Mouse (Mus musculus): ENCODE measurements at regions not wholly inside any gene's neighbourhood (a gene's known extent, or its start where the extent isn't known, plus 50 kb on each side); places are given as distances from the start of the nearest gene placed in this dataset.

DNA sequence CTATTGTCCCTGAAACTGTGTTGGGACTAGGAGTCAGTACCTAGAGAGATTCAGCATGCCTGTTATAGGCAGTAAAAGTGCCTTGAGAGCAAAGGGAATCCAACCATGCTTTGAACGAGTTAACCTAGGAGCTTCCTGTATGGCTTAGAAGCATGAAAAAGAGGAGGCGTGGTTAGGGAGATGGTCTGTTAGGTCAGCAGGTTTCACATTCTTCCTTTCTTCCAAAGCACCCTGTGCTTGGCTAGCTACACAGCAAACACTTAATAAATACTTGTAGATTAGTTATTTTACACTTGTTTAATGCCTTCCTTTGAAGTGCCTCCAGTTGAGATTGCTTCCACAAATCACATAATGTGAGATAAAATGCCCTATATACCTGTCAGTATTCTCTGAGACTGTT, 284.9 kb upstream of the Adgra3 start:
- no peaks in the 10 kb centered on the region for H3K36me3 ChIP-seq (ENCODE audit: control insufficient read depth, insufficient read depth, low read length)
- H3K27me3 ChIP-seq (ENCODE audit: control insufficient read depth, insufficient read depth, low read length), result no peaks in the 10 kb centered on the region
- H3K9me3 ChIP-seq (ENCODE audit: control insufficient read depth, low read length), result no peaks in the 10 kb centered on the region
- DNase-seq (no peak), ATAC-seq (ENCODE audit: low FRiP score, low TSS enrichment) (no peak)
- no peaks in the 10 kb centered on the region for H3K4me1 ChIP-seq (ENCODE audit: control insufficient read depth, insufficient read depth, low read length)
- no peak overlapping the region for H3K4me3 ChIP-seq (replicated peaks; ENCODE audit: low read depth, low read length)
- H3K4me2 ChIP-seq (ENCODE audit: low read length), result no peak overlapping the region
- no peak overlapping the region for H3K27ac ChIP-seq (replicated peaks; ENCODE audit: low read depth, low read length)
- H3K9ac ChIP-seq (replicated peaks; ENCODE audit: low read length), result no peak overlapping the region
- WGBS, result 74% methylated on average over 2 of the region's 2 CpGs

DNA sequence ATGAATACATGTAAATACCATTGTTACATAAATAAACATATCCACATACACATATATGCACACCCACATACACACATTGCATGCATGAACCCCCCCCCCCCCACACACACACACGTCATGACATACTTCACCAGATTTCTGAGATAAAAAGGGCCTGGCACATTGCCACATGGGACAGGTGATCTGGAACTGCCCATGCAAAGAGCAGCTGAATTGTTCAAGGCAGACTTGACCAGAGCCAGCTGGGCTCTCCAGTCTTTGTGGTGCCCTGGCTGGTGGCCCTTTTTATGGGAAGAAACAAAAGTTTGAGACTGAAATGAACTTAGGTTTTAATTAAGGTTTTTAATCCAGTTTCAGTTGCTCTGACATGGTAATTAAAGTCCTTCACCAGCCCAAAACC, 250.7 kb upstream of the Adgra3 start:
- DNase-seq (peak; percentile 8), ATAC-seq (ENCODE audit: low FRiP score, low TSS enrichment) (peak; percentile 62)
- H3K4me1 ChIP-seq (ENCODE audit: control insufficient read depth, insufficient read depth, low read length), result no peaks in the 10 kb centered on the region

DNA sequence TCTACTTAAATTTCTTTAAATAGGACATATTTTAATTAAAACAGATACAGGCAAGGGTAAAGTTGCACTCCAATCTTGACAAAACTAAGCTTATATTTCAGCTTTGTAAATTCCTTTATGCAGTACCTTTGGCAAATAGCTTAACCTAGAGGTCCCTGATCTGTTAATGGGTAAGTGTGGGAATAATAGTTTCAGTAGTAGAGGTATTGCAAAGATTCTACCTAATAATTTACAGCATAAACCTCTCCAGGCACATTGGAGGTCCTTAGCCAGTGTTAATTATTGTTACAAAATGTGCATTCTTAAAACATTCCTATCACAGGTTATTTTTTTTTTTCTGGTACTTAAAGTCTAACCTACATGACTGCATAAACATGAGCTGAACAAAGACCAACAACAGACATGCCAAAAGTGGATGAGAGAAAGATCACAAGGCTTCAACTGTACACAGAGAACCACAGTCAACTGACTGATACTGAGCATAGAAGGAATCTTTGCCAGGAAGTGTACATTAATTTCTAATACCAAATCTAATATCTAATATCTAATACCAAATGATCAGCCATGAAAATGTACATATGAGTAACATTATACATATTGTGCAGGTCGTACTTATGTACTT, 245.2 kb upstream of the Adgra3 start:
- Histone ChIP-seq H3K27ac (replicated peaks; ENCODE audit: low read depth, low read length) (no peak overlapping the region), H3K9ac (replicated peaks; ENCODE audit: low read length) (no peak overlapping the region), H3K9me3 (ENCODE audit: control insufficient read depth, low read length) (no peaks in the 10 kb centered on the region), H3K36me3 (ENCODE audit: control insufficient read depth, insufficient read depth, low read length) (no peaks in the 10 kb centered on the region), H3K4me2 (ENCODE audit: low read length) (no peak overlapping the region), H3K4me3 (replicated peaks; ENCODE audit: low read depth, low read length) (no peak overlapping the region), H3K27me3 (ENCODE audit: control insufficient read depth, insufficient read depth, low read length) (no peaks in the 10 kb centered on the region), H3K4me1 (ENCODE audit: control insufficient read depth, insufficient read depth, low read length) (no peaks in the 10 kb centered on the region)
- DNase-seq (no peak), ATAC-seq (ENCODE audit: low FRiP score, low TSS enrichment) (no peak)
- 80% methylated on average over 1 of the region's 1 CpGs for WGBS

More for the DNA sequence above, 250.7 kb upstream of the Adgra3 start:
- no peaks in the 10 kb centered on the region for H3K36me3 ChIP-seq (ENCODE audit: control insufficient read depth, insufficient read depth, low read length)
- no peak overlapping the region for H3K27ac ChIP-seq (replicated peaks; ENCODE audit: low read depth, low read length)
- H3K4me2 ChIP-seq (ENCODE audit: low read length), result no peak overlapping the region
- no peak overlapping the region for H3K4me3 ChIP-seq (replicated peaks; ENCODE audit: low read depth, low read length)
- WGBS, result 41% methylated on average over 1 of the region's 1 CpGs
- no peaks in the 10 kb centered on the region for H3K9me3 ChIP-seq (ENCODE audit: control insufficient read depth, low read length)
- no peak overlapping the region for H3K9ac ChIP-seq (replicated peaks; ENCODE audit: low read length)
- H3K27me3 ChIP-seq (ENCODE audit: control insufficient read depth, insufficient read depth, low read length), result no peaks in the 10 kb centered on the region

DNA sequence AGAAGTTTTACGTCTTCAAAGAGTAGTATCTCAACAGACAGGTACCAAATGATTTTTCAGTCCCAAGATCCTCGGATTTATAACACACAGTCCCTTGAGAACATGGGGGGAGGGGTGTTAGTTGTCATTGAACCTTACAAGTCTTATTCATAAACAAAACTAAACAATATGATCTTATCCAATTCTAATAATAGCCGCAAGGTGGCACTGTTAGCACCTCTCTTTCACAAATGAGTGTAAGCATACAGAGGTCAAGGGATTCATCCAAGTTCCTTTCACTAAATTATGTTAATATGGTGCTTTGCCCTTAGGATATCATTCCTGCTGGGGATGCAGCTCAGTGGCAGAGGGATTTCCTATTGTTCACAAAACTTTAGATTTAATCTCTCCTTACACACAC, 235.0 kb upstream of the Adgra3 start:
- Histone ChIP-seq H3K4me3 (replicated peaks; ENCODE audit: low read depth, low read length) (no peak overlapping the region), H3K4me2 (ENCODE audit: low read length) (no peak overlapping the region), H3K27ac (replicated peaks; ENCODE audit: low read depth, low read length) (no peak overlapping the region), H3K9ac (replicated peaks; ENCODE audit: low read length) (no peak overlapping the region), H3K4me1 (ENCODE audit: control insufficient read depth, insufficient read depth, low read length) (no peaks in the 10 kb centered on the region), H3K27me3 (ENCODE audit: control insufficient read depth, insufficient read depth, low read length) (no peaks in the 10 kb centered on the region), H3K36me3 (ENCODE audit: control insufficient read depth, insufficient read depth, low read length) (no peaks in the 10 kb centered on the region), H3K9me3 (ENCODE audit: control insufficient read depth, low read length) (no peaks in the 10 kb centered on the region)
- WGBS, result 61% methylated on average over 3 of the region's 3 CpGs
- ATAC-seq (ENCODE audit: low FRiP score, low TSS enrichment) (no peak), DNase-seq (peak; percentile 3)

DNA sequence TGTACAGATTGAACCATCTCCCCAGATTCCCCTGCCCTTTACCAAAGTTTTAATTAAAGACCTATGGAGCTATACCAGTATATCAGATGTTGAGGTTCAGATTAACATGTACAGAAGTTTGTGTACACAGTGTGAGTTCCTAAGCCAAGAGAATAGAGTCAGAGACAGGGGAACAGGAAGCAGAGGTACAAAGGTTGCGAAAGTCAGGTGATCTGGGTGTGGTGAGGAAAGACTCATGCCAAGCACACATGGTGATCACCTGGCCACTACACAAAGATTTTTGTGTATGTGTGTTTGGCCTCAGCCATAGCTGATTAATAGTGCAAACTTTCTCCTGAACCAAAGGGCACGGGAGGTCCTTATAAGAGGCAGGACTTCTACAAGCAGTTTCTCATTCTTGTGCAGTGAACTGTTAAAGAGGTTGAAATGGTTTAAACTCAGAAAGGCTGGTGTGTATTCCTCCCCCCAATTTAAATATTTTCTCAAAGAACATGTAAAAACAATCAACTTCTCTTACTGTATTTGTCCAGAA, 232.1 kb upstream of the Adgra3 start:
- ATAC-seq (ENCODE audit: low FRiP score, low TSS enrichment), result no peak
- Histone ChIP-seq H3K4me3 (replicated peaks; ENCODE audit: low read depth, low read length) (no peak overlapping the region), H3K27ac (replicated peaks; ENCODE audit: low read depth, low read length) (no peak overlapping the region), H3K4me1 (ENCODE audit: control insufficient read depth, insufficient read depth, low read length) (no peaks in the 10 kb centered on the region), H3K9ac (replicated peaks; ENCODE audit: low read length) (no peak overlapping the region), H3K36me3 (ENCODE audit: control insufficient read depth, insufficient read depth, low read length) (no peaks in the 10 kb centered on the region), H3K27me3 (ENCODE audit: control insufficient read depth, insufficient read depth, low read length) (no peaks in the 10 kb centered on the region), H3K9me3 (ENCODE audit: control insufficient read depth, low read length) (no peaks in the 10 kb centered on the region), H3K4me2 (ENCODE audit: low read length) (no peak overlapping the region)
- no peak for DNase-seq
- WGBS, result 66% methylated on average over 2 of the region's 2 CpGs

DNA sequence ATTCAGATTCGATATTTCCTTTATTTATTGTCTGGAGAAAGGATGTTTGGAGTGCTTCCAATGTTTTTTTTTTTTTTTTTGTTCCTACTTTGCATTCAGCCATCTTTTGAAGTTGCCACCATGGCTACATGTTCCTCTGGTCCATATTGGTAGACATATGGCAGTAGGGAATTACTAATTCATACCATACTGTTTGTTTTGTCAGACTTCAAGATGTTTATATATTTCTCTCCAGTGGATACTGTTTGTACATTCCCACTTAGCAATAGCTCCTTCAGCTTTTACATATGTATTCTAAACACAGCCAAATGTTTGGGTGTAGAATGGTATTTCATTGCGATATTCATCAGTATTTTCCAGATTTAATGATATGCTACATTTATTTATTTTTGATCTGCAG, 201.6 kb upstream of the Adgra3 start:
- Histone ChIP-seq H3K4me3 (replicated peaks; ENCODE audit: low read depth, low read length) (no peak overlapping the region), H3K27me3 (ENCODE audit: control insufficient read depth, insufficient read depth, low read length) (no peaks in the 10 kb centered on the region), H3K36me3 (ENCODE audit: control insufficient read depth, insufficient read depth, low read length) (no peaks in the 10 kb centered on the region), H3K4me1 (ENCODE audit: control insufficient read depth, insufficient read depth, low read length) (no peaks in the 10 kb centered on the region), H3K4me2 (ENCODE audit: low read length) (no peak overlapping the region), H3K9ac (replicated peaks; ENCODE audit: low read length) (no peak overlapping the region), H3K9me3 (ENCODE audit: control insufficient read depth, low read length) (no peaks in the 10 kb centered on the region), H3K27ac (replicated peaks; ENCODE audit: low read depth, low read length) (no peak overlapping the region)
- no peak for ATAC-seq (ENCODE audit: low FRiP score, low TSS enrichment)
- WGBS, result 82% methylated on average over 2 of the region's 2 CpGs
- DNase-seq, result no peak

DNA sequence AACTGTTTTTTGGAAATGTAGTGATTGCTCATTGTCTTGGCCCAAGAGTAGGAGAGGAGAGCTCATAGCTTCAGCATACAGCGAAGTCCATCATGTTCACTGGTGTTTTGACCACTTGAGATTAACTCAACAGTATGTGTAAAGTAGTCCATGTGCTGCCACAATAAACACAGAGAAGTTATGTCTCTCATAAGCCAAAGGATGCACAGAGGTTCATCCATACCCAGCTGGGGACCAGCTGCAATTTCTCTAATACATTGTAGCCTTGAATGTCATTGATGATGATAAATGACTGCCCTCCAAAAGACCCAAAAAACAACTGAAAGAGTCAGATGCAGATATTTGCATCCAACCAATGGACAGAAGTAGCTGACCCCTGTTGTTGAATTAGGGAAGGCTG, 199.2 kb upstream of the Adgra3 start:
- no peak overlapping the region for H3K9ac ChIP-seq (replicated peaks; ENCODE audit: low read length)
- ATAC-seq (ENCODE audit: low FRiP score, low TSS enrichment) (no peak), DNase-seq (no peak)
- no peaks in the 10 kb centered on the region for H3K36me3 ChIP-seq (ENCODE audit: control insufficient read depth, insufficient read depth, low read length)
- H3K4me1 ChIP-seq (ENCODE audit: control insufficient read depth, insufficient read depth, low read length), result no peaks in the 10 kb centered on the region
- H3K9me3 ChIP-seq (ENCODE audit: control insufficient read depth, low read length), result no peaks in the 10 kb centered on the region
- H3K27me3 ChIP-seq (ENCODE audit: control insufficient read depth, insufficient read depth, low read length), result no peaks in the 10 kb centered on the region
- H3K27ac ChIP-seq (replicated peaks; ENCODE audit: low read depth, low read length), result no peak overlapping the region
- no peak overlapping the region for H3K4me2 ChIP-seq (ENCODE audit: low read length)
- 98% methylated on average over 1 of the region's 1 CpGs for WGBS
- no peak overlapping the region for H3K4me3 ChIP-seq (replicated peaks; ENCODE audit: low read depth, low read length)

DNA sequence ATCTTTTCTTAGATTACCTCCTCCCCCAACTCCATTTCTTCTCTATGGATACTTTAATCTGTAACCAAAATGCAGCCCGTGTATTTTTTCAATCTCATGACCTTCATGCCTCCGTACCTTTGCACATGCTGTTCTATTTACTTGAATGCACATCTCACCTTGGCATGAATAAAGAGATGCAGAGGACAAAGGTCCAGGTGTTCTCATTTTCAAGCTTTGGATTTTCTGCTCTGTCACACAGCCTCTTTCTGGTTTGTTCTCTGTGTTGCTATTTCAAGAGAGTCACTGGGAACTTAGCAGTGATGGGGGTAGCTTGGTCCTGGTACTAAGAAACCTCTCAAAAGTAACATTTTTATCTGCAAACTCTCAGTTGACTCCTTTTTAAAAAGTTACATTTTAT, 175.3 kb upstream of the Adgra3 start:
- WGBS, result 97% methylated on average over 2 of the region's 2 CpGs

DNA sequence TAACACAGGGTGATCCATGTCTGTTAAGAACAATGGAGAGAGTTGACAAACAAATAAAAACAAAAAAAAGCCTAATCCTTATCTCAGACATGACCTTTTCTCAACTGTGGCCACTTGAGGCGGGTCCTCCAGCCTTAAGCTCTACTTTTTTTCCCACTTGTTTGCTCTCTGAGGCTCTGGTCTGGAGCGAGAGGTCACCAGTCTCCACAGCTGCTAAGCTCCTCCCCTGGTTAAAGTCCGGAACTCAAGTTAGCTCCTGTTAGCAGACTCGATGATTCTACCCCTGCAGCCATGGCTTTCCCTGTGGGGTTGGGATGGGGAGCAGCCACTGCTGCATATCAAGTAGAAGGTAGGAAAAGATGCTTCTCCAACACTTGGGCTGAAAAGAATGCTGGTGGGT, 158.2 kb upstream of the Adgra3 start:
- Histone ChIP-seq H3K4me3 (replicated peaks; ENCODE audit: low read depth, low read length) (no peak overlapping the region), H3K4me2 (ENCODE audit: low read length) (no peak overlapping the region), H3K27me3 (ENCODE audit: control insufficient read depth, insufficient read depth, low read length) (no peaks in the 10 kb centered on the region), H3K4me1 (ENCODE audit: control insufficient read depth, insufficient read depth, low read length) (no peaks in the 10 kb centered on the region), H3K9me3 (ENCODE audit: control insufficient read depth, low read length) (no peaks in the 10 kb centered on the region), H3K9ac (replicated peaks; ENCODE audit: low read length) (no peak overlapping the region), H3K27ac (replicated peaks; ENCODE audit: low read depth, low read length) (no peak overlapping the region), H3K36me3 (ENCODE audit: control insufficient read depth, insufficient read depth, low read length) (no peaks in the 10 kb centered on the region)
- DNase-seq (no peak), ATAC-seq (ENCODE audit: low FRiP score, low TSS enrichment) (no peak)
- 43% methylated on average over 4 of the region's 4 CpGs for WGBS

More for the DNA sequence above, 175.3 kb upstream of the Adgra3 start:
- ATAC-seq (ENCODE audit: low FRiP score, low TSS enrichment) (no peak), DNase-seq (no peak)
- Histone ChIP-seq H3K9me3 (ENCODE audit: control insufficient read depth, low read length) (no peaks in the 10 kb centered on the region), H3K4me2 (ENCODE audit: low read length) (no peak overlapping the region), H3K36me3 (ENCODE audit: control insufficient read depth, insufficient read depth, low read length) (no peaks in the 10 kb centered on the region), H3K4me3 (replicated peaks; ENCODE audit: low read depth, low read length) (no peak overlapping the region), H3K4me1 (ENCODE audit: control insufficient read depth, insufficient read depth, low read length) (no peaks in the 10 kb centered on the region), H3K27ac (replicated peaks; ENCODE audit: low read depth, low read length) (no peak overlapping the region), H3K9ac (replicated peaks; ENCODE audit: low read length) (no peak overlapping the region), H3K27me3 (ENCODE audit: control insufficient read depth, insufficient read depth, low read length) (no peaks in the 10 kb centered on the region)
